Mouse (Mus musculus) Patski (cell line): ENCODE results near the gene Dnajc11. TPM values are rescaled to one million over a fixed set of nuclear protein-coding genes. Genes with fewer than 3 reads are reported as not detected.

Experiments used
- ATAC-seq: fragments of 100-300 bp; one replicate; pipeline ENCODE4 v1.8.0; 2021
- CTCF ChIA-PET: fragments of 350-600 bp; sonication (Branson Sonifier 250); formaldehyde crosslinking; loops from one replicate; lab custom pipeline; 2022; ENCODE audit warnings: inconsistent platforms; lab: Charles Lee
- POLR2A ChIA-PET: fragments of 350-600 bp; sonication (Branson Sonifier 250); formaldehyde crosslinking; loops from one replicate; lab custom pipeline; 2022; ENCODE audit warnings: antibody characterized with exemption, inconsistent platforms; lab: Charles Lee
- DNase-seq: peaks from one replicate; pipeline ENCODE4 v3.0.0-alpha.2; 2011; ENCODE audit warnings: low read depth, low spot score
- H3K27me3 ChIP-seq: fragments of 371-371 bp; one replicate; pipeline ENCODE4 v1.5.1; 2021
- CTCF ChIP-seq: fragments of 100-300 bp; IDR thresholded peaks from one replicate; pipeline ENCODE4 v1.5.1; 2021
- in situ Hi-C: fragments of 300-500 bp; cut with MboI; formaldehyde crosslinking; loops from 3 replicates; pipeline ENCODE4 v1.11.1; 2018; ENCODE audit warnings: low pct_unique_long_range_greater_than_20kb, mixed read lengths
- polyA plus RNA-seq: library from polyadenylated mRNA; unstranded; gene quantifications from one replicate; pipeline ENCODE4 v1.2.3, GENCODE M21; 2021

Dnajc11 gene
- polyA plus RNA-seq = 42.7 TPM

DNA sequence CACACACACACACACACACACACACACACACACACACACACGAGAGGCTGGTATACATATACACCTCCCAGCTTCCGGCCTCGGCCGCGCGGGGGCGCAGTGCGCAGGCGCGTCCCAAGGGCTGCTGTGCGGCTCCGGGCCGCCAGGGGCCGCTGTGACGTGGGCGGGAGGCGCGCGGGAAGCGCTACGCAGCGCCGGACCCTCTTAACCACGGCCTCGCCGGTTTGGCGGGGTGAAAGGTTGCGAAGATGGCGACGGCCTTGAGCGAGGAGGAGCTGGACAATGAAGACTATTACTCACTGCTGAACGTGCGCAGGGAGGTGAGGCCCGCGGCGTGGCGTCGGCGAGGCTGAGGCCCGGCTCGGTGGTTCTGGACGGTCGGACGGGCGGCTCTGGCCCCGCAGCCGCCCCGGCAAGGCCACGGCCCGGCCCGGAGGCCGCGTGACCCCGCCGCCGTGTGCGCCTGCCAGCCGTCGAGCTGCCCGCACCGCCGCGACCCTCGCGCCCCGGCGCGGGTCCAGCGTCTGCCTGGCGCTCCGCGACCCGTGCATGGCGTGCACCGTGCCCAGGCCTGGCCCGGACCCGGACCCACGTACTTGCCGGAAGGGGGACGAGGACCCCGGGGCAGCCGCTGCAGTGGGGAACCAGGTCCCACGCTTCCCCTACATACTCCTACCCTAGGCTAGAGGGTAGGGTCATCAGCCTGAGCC, at the start of gene Dnajc11:
Dnajc11 (plus strand) TSS at position 187 of the 710 bp plus-strand sequence.
- ATAC-seq (peak; percentile 65), DNase-seq (peak; percentile 56)
- in situ Hi-C loops = no loop called here
- TF ChIP-seq CTCF = peak; percentile 100
- no peaks in the 10 kb centered on the region for H3K27me3 ChIP-seq
- CTCF ChIA-PET = interaction anchor here (0.7 to 0.9 kb wide), 3 partner anchors 10 to 27 kb away, joined by 3 to 4 read pairs (median 3); no protein-coding TSS in a partner anchor
- POLR2A ChIA-PET = interaction anchor here (0.7 kb wide), 1 partner anchor 85 kb away, joined by 3 read pairs; no protein-coding TSS in a partner anchor

- H3K27me3 ChIP-seq = peaks cover 11% of the 10 kb centered on the region
- DNase-seq (no peak), ATAC-seq (no peak)
- ChIA-PET POLR2A (no interaction called here), CTCF (no interaction called here)
- in situ Hi-C loops = loop anchor here (25.0 kb wide), 1 partner anchor 731 kb away; no protein-coding TSS in a partner anchor
- TF ChIP-seq CTCF = no peak
These were observed 40.2 kb upstream of the Dnajc11 start for GRCm38 (mm10) chr4:151893241-151893640.

DNA sequence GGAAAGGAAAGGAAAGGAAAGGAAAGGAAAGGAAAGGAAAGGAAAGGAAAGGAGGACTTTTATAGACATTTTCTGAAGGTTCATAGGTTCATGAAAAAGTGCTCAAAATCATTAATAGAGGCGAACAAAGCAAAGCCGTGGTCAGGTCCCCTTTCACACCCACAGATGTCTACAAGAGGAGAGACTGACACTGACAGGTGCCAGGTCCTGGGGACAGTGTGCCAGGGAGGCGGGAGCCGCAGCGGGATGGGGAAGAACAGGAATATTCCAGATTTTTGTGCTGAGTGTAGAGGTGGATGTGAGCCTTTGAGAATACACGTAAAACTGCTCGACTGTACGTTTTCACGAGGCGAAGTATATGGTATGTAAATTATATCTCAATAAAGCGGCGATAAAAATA, 38.6 kb upstream of the Dnajc11 start:
- peaks cover 7% of the 10 kb centered on the region for H3K27me3 ChIP-seq
- in situ Hi-C loops = loop anchor here (25.0 kb wide), 1 partner anchor 733 kb away; no protein-coding TSS in a partner anchor
- TF ChIP-seq CTCF = no peak
- ChIA-PET CTCF (no interaction called here), POLR2A (no interaction called here)
- DNase-seq (no peak), ATAC-seq (no peak)

- ATAC-seq = no peak
- POLR2A ChIA-PET = no interaction called here
- H3K27me3 ChIP-seq = peaks cover 2% of the 10 kb centered on the region
- TF ChIP-seq CTCF = no peak
- DNase-seq = no peak
- CTCF ChIA-PET = no interaction called here
- in situ Hi-C loops = loop anchor here (25.0 kb wide), 1 partner anchor 733 kb away; no protein-coding TSS in a partner anchor
These were observed 37.9 kb upstream of the Dnajc11 start for GRCm38 (mm10) chr4:151895624-151896023.

DNA sequence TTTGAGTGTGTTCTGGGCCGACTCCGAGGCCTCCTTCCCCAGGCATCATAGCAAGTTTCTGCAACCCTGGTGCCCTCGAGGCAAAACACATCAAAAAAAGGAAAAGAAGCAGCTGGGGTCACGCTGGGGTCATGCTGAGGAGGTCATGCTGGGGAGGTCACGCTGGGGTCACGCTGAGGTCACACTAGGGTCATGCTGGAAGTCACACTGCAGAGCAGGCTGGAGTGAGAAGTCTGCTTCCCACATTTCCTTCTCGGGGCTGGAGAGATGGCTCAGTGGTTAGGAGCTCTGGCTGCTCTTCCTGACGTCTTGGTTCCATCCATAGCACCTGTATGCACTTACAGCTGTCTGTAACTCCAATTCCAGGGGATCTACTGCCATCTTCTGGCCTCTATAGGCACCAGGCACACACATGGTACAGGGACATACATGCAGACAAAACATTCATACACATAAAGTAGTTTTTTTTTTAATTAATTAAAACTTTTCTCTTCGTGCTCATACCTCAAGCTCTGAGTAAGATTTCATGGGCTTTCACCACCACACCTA, 36.3 kb upstream of the Dnajc11 start:
- ChIA-PET POLR2A (no interaction called here), CTCF (no interaction called here)
- ATAC-seq (no peak), DNase-seq (no peak)
- in situ Hi-C loops = loop anchor here (25.0 kb wide), 1 partner anchor 735 kb away; no protein-coding TSS in a partner anchor
- TF ChIP-seq CTCF = no peak
- peaks cover 4% of the 10 kb centered on the region for H3K27me3 ChIP-seq

GRCm38 (mm10) chr4:151898600-151899245, 34.8 kb upstream of the Dnajc11 start:
- H3K27me3 ChIP-seq = peaks cover 8% of the 10 kb centered on the region
- ATAC-seq = no peak
- in situ Hi-C loops = loop anchor here (25.0 kb wide), 1 partner anchor 736 kb away; no protein-coding TSS in a partner anchor
- POLR2A ChIA-PET = interaction anchor here (0.6 kb wide), 1 partner anchor 52 kb away, joined by 4 read pairs; no protein-coding TSS in a partner anchor
- no peak for TF ChIP-seq CTCF
- no peak for DNase-seq
- CTCF ChIA-PET = no interaction called here

DNA sequence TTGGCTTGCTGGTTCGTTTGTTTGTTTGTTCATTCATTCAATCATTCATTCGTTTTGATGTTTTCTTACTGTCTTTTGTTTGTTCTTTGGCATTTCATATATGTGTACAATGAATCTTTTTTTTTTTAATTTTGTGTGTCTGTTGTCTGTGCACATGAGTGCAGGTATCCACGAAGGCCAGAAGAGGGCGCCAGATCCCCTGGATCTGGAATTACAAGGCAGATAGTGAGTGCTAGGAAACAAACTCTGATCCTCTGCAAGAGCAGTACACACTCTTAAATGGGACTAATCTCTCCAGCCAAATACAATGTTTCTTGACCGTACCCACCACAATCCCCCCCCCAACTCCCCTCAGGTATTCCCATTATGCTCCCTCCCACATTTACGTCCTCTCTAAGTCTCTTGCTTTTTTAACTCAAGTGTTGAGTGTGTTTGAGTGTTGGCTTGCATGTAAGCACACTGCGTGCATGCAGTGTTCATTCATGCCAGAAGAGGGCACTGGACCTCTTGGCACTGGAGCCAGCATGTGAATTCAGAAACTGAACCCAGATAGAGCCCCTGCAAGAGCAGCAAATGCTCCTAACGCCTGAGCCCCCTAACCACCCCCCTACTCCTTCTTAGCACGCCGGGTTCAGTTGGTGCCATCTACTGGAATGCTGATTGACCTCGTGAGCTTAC, 33.6 kb upstream of the Dnajc11 start:
- no peak for TF ChIP-seq CTCF
- ATAC-seq (no peak), DNase-seq (no peak)
- CTCF ChIA-PET = no interaction called here
- H3K27me3 ChIP-seq = peaks cover 8% of the 10 kb centered on the region
- POLR2A ChIA-PET = interaction anchor here (0.6 kb wide), 1 partner anchor 53 kb away, joined by 4 read pairs; no protein-coding TSS in a partner anchor
- in situ Hi-C loops = loop anchor here (25.0 kb wide), 1 partner anchor 738 kb away; no protein-coding TSS in a partner anchor

DNA sequence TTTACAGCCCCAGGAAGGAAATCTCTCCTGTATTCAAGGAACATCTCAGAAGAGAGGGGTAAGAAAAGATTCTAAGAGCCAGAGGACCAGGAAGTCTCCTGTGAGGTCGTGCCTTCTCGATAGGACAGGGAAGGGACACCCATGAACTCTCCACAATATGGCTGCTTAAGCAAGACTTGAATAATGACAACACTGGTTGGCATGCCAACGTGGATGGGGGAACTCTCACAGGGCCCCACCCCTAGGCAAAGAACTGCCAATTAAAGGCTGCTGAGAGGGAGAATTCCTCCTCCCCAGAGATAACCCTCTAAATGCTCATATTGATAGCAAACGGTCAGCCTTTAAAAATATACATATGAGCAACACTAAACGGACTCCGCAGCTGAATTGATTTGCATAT, 32.8 kb upstream of the Dnajc11 start:
- POLR2A ChIA-PET = no interaction called here
- CTCF ChIA-PET = no interaction called here
- ATAC-seq = no peak
- peaks cover 8% of the 10 kb centered on the region for H3K27me3 ChIP-seq
- no peak for TF ChIP-seq CTCF
- in situ Hi-C loops = no loop called here
- DNase-seq = no peak

DNA sequence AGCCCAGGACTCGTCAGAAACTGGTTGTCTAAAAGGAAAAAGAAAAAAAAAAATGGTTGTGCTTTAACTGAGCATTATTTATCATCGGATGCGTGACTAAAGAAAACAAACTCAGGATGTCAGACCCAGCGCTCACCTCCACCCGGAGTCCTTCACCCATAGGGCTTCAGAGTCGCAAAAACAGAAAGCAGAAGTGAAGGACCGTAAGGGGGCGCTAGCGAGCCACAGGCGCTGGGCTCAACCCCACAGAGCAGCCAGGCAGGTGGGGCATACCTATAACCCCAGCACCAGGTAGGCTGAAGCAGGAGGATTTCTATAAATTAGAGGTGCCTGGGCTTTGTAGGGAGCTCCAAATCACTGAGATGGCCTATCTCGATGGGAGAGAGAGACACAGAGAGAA, 32.1 kb upstream of the Dnajc11 start:
- no peak for DNase-seq
- in situ Hi-C loops = no loop called here
- TF ChIP-seq CTCF = no peak
- ChIA-PET POLR2A (no interaction called here), CTCF (no interaction called here)
- no peak for ATAC-seq
- H3K27me3 ChIP-seq = peaks cover 8% of the 10 kb centered on the region

- ATAC-seq (no peak), DNase-seq (no peak)
- TF ChIP-seq CTCF = no peak
- POLR2A ChIA-PET = no interaction called here
- in situ Hi-C loops = no loop called here
- H3K27me3 ChIP-seq = peaks cover 13% of the 10 kb centered on the region
- CTCF ChIA-PET = no interaction called here
These were observed 31.3 kb upstream of the Dnajc11 start for GRCm38 (mm10) chr4:151902046-151902688.
